Mouse (Mus musculus) C2C12 (cell line): ENCODE measurements around the gene Crb1. TPM values are rescaled to one million over a fixed set of nuclear protein-coding genes. Genes with fewer than 3 reads are reported as not detected.

ENCODE experiments used
- H3K27me3 ChIP-seq: one replicate; pipeline ENCODE4 v1.6.1; 2011; ENCODE audit not compliant: control insufficient read depth, insufficient read depth, insufficient read length
- H3K36me3 ChIP-seq: one replicate; pipeline ENCODE4 v1.6.1; 2011; ENCODE audit not compliant: control insufficient read depth, insufficient read depth
- H3K4me3 ChIP-seq: one replicate; pipeline ENCODE4 v1.5.1; 2011; ENCODE audit warnings: mild to moderate bottlenecking, control low read depth; ENCODE audit not compliant: poor library complexity, insufficient read depth, severe bottlenecking
- H3K79me2 ChIP-seq: one replicate; pipeline ENCODE4 v1.6.1; 2011; ENCODE audit not compliant: control insufficient read depth, insufficient read depth
- H3K79me3 ChIP-seq: one replicate; pipeline ENCODE4 v1.6.1; 2011; ENCODE audit warnings: low read depth, control low read depth
- H3ac ChIP-seq: one replicate; pipeline ENCODE3; 2011; ENCODE audit warnings: low read depth; ENCODE audit not compliant: control insufficient read depth, insufficient read length
- CEBPB ChIP-seq: IDR thresholded peaks from one replicate; pipeline ENCODE4 v1.6.1; 2011; ENCODE audit warnings: low read depth, mild to moderate bottlenecking, control low read depth, moderate library complexity
- CTCF ChIP-seq: IDR thresholded peaks from one replicate; pipeline ENCODE4 v1.5.1; 2011; ENCODE audit not compliant: control insufficient read depth, insufficient read depth, insufficient read length
- FOSL1 ChIP-seq: IDR thresholded peaks from one replicate; pipeline ENCODE4 v1.8.0; 2011; ENCODE audit warnings: mild to moderate bottlenecking, low read length; ENCODE audit not compliant: poor library complexity, insufficient read depth, severe bottlenecking
- MAX ChIP-seq: IDR thresholded peaks from one replicate; pipeline ENCODE4 v1.6.1; 2011; ENCODE audit warnings: mild to moderate bottlenecking, control low read depth
- MYOD1 ChIP-seq: IDR thresholded peaks from one replicate; pipeline ENCODE4 v1.6.1; 2011; ENCODE audit warnings: low read depth; ENCODE audit not compliant: control insufficient read depth, insufficient read length
- MYOG ChIP-seq: IDR thresholded peaks from one replicate; pipeline ENCODE4 v1.6.1; 2011; ENCODE audit not compliant: control insufficient read depth, insufficient read length; ENCODE audit errors: extremely low read depth
- USF1 ChIP-seq: IDR thresholded peaks from one replicate; pipeline ENCODE4 v1.6.1; 2011; ENCODE audit warnings: low read depth, mild to moderate bottlenecking, control low read depth, moderate library complexity
- polyA plus RNA-seq: library from polyadenylated mRNA; unstranded; fragments of >200 nt; fragmentation: generic; extraction: Trizol; gene quantifications from one replicate; pipeline ENCODE4 v1.2.1, GENCODE M21; 2012; ENCODE audit warnings: missing spikeins

Crb1 gene
- polyA plus RNA-seq, 1 experiment = not detected

GRCm38 (mm10) chr1:139206259-139206658, 170.6 kb downstream of the Crb1 start:
- Histone ChIP-seq H3K4me3 (no peak overlapping the region), H3K27me3 (no peaks in the 10 kb centered on the region)

GRCm38 (mm10) chr1:139203026-139203425, 173.9 kb downstream of the Crb1 start:
- TF ChIP-seq MYOG (no peak), MYOD1 (no peak)
- no peak overlapping the region for H3ac ChIP-seq
- H3K36me3 ChIP-seq = no peaks in the 10 kb centered on the region
- H3K27me3 ChIP-seq = no peaks in the 10 kb centered on the region
- no peaks in the 10 kb centered on the region for H3K79me2 ChIP-seq
- H3K4me3 ChIP-seq = no peak overlapping the region
- no peaks in the 10 kb centered on the region for H3K79me3 ChIP-seq

More at GRCm38 (mm10) chr1:139206259-139206658, 170.6 kb downstream of the Crb1 start:
- no peak for TF ChIP-seq MYOD1
- no peak for TF ChIP-seq CTCF
- TF ChIP-seq USF1 = no peak
- no peak for TF ChIP-seq MYOG
- no peak for TF ChIP-seq FOSL1
- no peak for TF ChIP-seq MAX
- no peak for TF ChIP-seq CEBPB
- no peaks in the 10 kb centered on the region for H3K36me3 ChIP-seq
- no peaks in the 10 kb centered on the region for H3K79me3 ChIP-seq
- H3ac ChIP-seq = no peak overlapping the region
- H3K79me2 ChIP-seq = no peaks in the 10 kb centered on the region

- TF ChIP-seq MYOG (no peak), MAX (no peak)
- H3K27me3 ChIP-seq = no peaks in the 10 kb centered on the region
- H3K36me3 ChIP-seq = no peaks in the 10 kb centered on the region
- no peaks in the 10 kb centered on the region for H3K79me2 ChIP-seq
- H3K79me3 ChIP-seq = no peaks in the 10 kb centered on the region
- H3K4me3 ChIP-seq = no peak overlapping the region
- H3ac ChIP-seq = no peak overlapping the region
Observed at GRCm38 (mm10) chr1:139194428-139195028, 182.4 kb downstream of the Crb1 start.

GRCm38 (mm10) chr1:139194011-139194410, 182.9 kb downstream of the Crb1 start:
- Histone ChIP-seq H3K36me3 (no peaks in the 10 kb centered on the region), H3ac (no peak overlapping the region), H3K79me3 (no peaks in the 10 kb centered on the region), H3K4me3 (no peak overlapping the region), H3K27me3 (no peaks in the 10 kb centered on the region), H3K79me2 (no peaks in the 10 kb centered on the region)
- TF ChIP-seq USF1 (no peak), CEBPB (no peak), CTCF (no peak), MAX (no peak), MYOD1 (no peak), MYOG (no peak), FOSL1 (no peak)

- no peak for TF ChIP-seq CEBPB
- no peak for TF ChIP-seq MAX
- no peak for TF ChIP-seq MYOD1
- TF ChIP-seq USF1 = no peak
- no peak for TF ChIP-seq MYOG
- TF ChIP-seq FOSL1 = no peak
- no peak for TF ChIP-seq CTCF
- Histone ChIP-seq H3K79me2 (no peaks in the 10 kb centered on the region), H3K36me3 (no peaks in the 10 kb centered on the region), H3K27me3 (no peaks in the 10 kb centered on the region), H3K4me3 (no peak overlapping the region), H3K79me3 (no peaks in the 10 kb centered on the region), H3ac (no peak overlapping the region)
Observed at GRCm38 (mm10) chr1:139192635-139193034, 184.3 kb downstream of the Crb1 start.

- Histone ChIP-seq H3K79me3 (no peaks in the 10 kb centered on the region), H3K4me3 (no peak overlapping the region), H3K36me3 (no peaks in the 10 kb centered on the region), H3ac (no peak overlapping the region), H3K79me2 (no peaks in the 10 kb centered on the region), H3K27me3 (no peaks in the 10 kb centered on the region)
- TF ChIP-seq CTCF = no peak
- TF ChIP-seq FOSL1 = no peak
- no peak for TF ChIP-seq MAX
- no peak for TF ChIP-seq MYOD1
- TF ChIP-seq CEBPB = no peak
- TF ChIP-seq USF1 = no peak
- no peak for TF ChIP-seq MYOG
Observed at GRCm38 (mm10) chr1:139180481-139181149, 196.3 kb downstream of the Crb1 start.
